Mouse (Mus musculus): ENCODE data around the gene Zbtb39. TPM values are rescaled to one million over a fixed set of nuclear protein-coding genes. Genes with fewer than 3 reads are reported as not detected.
A peak's percentile ranks its signal among the peaks of the same experiment; 100 is the strongest.

Zbtb39 gene
- polyA plus RNA-seq (2015; fragmentation: Nextera tagmentation; extraction: Ambion mirVana), result 4.0 and 4.1 TPM in 2 replicates

DNA sequence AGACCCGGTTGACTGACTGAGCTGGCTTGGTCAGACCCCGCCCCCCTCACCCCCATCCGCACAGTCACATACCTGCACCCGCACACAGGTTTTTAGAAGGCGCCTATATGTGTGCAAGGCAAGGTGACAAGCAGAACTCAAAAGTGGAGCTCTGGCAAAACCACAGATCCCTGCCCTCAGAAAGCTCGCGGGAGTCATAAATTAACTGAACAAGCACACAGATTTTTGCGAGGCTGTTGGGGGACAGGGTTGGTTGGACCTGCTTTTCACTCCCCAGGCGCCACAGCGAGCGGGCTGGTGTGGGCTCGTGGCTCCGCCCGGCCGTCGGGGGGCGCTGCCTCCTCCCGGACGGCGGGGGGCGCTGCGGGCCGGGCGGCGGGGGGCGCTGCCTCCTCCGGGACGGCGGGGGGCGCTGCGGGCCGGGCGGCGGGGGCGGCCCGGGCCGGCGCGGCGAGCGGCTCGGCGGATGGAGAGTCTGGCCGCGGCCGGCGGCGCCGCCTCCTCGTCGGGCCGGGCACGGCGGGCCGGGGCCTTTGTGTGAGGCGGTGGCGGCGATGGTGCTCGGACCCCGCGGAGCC is at the start of gene Zbtb39:
Gene Zbtb39, plus strand, starts transcription at position 456 of the 578 bp plus-strand sequence.
- H3K9me3 ChIP-seq, result no peaks in the 10 kb centered on the region
- peak within 1 kb of the TSS; percentile 68 for H3K4me3 ChIP-seq
- H3K27ac ChIP-seq (replicated peaks), result peak within 1 kb of the TSS; percentile 76
- peaks cover 5% of the 10 kb centered on the region; the same call in 1 of the 2 replicates for H3K27me3 ChIP-seq
- peak within 1 kb of the TSS; percentile 50 for H3K4me2 ChIP-seq (replicated peaks)
- WGBS, result under 1% methylated on average over 33 of the region's 61 CpGs
- ATAC-seq (replicated peaks), result peak; percentile 81
- H3K9ac ChIP-seq (replicated peaks), result peak within 1 kb of the TSS; percentile 85
- H3K36me3 ChIP-seq, result peaks cover 26% of the 10 kb centered on the region
- peaks cover 20% of the 10 kb centered on the region for H3K4me1 ChIP-seq

- Histone ChIP-seq H3K9me3 (no peaks in the 10 kb centered on the region), H3K36me3 (peaks cover 4% of the 10 kb centered on the region), H3K4me2 (replicated peaks) (no peak overlapping the region), H3K9ac (replicated peaks) (no peak overlapping the region), H3K27ac (replicated peaks) (no peak overlapping the region), H3K27me3 (no peaks in the 10 kb centered on the region), H3K4me3 (no peak overlapping the region), H3K4me1 (no peaks in the 10 kb centered on the region)
- ATAC-seq (replicated peaks), result no peak
- 33% methylated on average over 1 of the region's 1 CpGs for WGBS
Observed at GRCm38 (mm10) chr10:127691053-127691452, 48.3 kb upstream of the Zbtb39 start.

DNA sequence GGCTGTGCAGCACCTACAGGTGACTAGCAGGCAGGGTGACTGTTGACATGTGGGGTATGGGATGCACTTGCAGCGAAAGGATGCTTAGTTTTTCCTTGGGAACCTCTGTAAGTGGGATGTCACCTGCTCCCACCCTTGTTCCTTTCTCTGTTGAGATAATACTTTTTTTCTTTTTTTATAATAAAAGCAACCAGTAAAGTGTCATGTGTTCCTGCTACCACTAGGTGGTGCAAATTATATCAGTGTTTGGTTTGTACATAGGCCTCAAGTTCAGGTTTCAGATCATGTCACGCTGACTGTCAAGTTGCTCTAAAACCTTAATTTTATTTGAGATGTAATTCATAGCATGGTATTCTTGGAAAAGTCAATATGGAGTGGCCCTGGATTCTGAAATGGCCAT is 44.7 kb upstream of the Zbtb39 start:
- no peak for ATAC-seq (replicated peaks)

DNA sequence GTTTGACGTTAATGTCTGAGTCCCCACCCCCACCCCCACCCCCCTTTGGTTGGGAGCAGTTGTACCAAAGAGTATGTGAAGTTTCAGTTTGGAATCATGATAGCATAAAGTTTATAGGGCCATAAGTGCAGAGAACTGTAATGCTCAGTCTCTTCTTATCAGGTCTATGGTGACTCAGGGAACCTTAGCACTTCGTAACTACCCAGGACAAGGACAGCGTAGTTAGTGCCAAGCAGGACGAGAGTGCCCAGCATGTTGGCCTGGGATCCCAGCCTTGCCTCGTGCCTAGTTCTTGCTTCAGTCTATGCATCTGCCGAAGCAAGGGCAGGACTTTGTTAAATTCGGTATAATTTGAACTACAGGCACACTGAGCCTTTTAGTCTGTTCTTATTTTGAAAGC is 43.6 kb upstream of the Zbtb39 start:
- no peak for ATAC-seq (replicated peaks)
- Histone ChIP-seq H3K4me1 (no peaks in the 10 kb centered on the region), H3K27ac (replicated peaks) (no peak overlapping the region), H3K27me3 (no peaks in the 10 kb centered on the region), H3K9ac (replicated peaks) (no peak overlapping the region), H3K36me3 (peaks cover 9% of the 10 kb centered on the region), H3K4me2 (replicated peaks) (no peak overlapping the region), H3K4me3 (no peak overlapping the region), H3K9me3 (no peaks in the 10 kb centered on the region)
- 94% methylated on average over 7 of the region's 7 CpGs for WGBS

More for the DNA sequence above, 44.7 kb upstream of the Zbtb39 start:
- H3K27me3 ChIP-seq, result no peaks in the 10 kb centered on the region
- no peak overlapping the region for H3K9ac ChIP-seq (replicated peaks)
- H3K36me3 ChIP-seq, result peaks cover 9% of the 10 kb centered on the region
- no peak overlapping the region for H3K4me2 ChIP-seq (replicated peaks)
- no peaks in the 10 kb centered on the region for H3K4me1 ChIP-seq
- no peaks in the 10 kb centered on the region for H3K9me3 ChIP-seq
- 53% methylated on average over 2 of the region's 2 CpGs for WGBS
- H3K27ac ChIP-seq (replicated peaks), result no peak overlapping the region
- no peak overlapping the region for H3K4me3 ChIP-seq

DNA sequence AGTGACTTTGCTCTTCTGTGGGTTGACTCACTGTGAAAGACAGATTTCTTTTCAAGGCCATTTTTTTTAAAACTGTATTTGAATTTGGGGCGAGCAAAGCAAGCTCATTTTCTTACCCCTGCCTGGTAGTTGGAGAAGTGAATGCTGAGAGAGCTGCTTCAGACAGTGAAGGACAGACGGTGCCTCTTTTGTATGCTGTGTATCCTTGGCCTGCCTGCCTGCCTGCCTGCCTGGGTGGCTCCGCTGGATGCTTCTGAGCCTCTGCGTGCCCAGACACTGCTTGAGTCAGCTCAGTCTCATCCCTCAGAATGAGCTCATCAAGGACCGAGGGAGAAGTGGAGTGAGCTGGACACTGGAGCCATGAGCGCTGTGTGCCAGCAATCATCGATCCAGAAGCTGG is 40.4 kb upstream of the Zbtb39 start:
- 92% methylated on average over 7 of the region's 7 CpGs for WGBS
- no peak for ATAC-seq (replicated peaks)
- H3K27ac ChIP-seq (replicated peaks), result no peak overlapping the region

DNA sequence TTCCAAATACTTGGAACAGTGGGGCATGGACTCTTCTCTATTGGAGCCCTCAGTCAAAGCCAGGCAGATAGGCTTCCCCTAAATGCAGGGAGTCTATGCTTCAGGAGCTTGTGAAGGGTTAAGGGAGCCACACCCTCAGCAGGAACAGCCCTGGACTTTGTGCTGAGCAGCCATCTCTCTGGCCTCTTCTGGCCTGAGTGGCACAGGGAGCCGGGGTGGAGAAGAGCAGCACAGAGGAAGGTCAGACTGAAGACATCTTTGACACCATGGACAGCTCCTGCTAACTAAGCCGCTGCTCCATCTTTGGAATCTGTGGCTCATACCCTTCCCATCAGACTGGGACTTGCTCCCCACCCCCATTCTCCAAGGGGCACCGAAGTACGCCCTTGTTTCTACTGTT is 36.0 kb upstream of the Zbtb39 start:
- 46% methylated on average over 4 of the region's 4 CpGs for WGBS
- Histone ChIP-seq H3K27me3 (no peaks in the 10 kb centered on the region), H3K4me3 (no peak overlapping the region), H3K27ac (replicated peaks) (no peak overlapping the region), H3K4me2 (replicated peaks) (no peak overlapping the region), H3K9ac (replicated peaks) (no peak overlapping the region), H3K36me3 (no peaks in the 10 kb centered on the region), H3K9me3 (no peaks in the 10 kb centered on the region), H3K4me1 (no peaks in the 10 kb centered on the region)
- no peak for ATAC-seq (replicated peaks)

More for the DNA sequence above, 40.4 kb upstream of the Zbtb39 start:
- peaks cover 6% of the 10 kb centered on the region; the same call in 1 of the 2 replicates for H3K36me3 ChIP-seq
- H3K4me2 ChIP-seq (replicated peaks), result no peak overlapping the region
- no peaks in the 10 kb centered on the region for H3K9me3 ChIP-seq
- H3K4me1 ChIP-seq, result no peaks in the 10 kb centered on the region
- no peak overlapping the region for H3K4me3 ChIP-seq
- no peak overlapping the region for H3K9ac ChIP-seq (replicated peaks)
- no peaks in the 10 kb centered on the region for H3K27me3 ChIP-seq

- Histone ChIP-seq H3K4me2 (replicated peaks) (no peak overlapping the region), H3K9me3 (no peaks in the 10 kb centered on the region), H3K27me3 (no peaks in the 10 kb centered on the region), H3K4me1 (no peaks in the 10 kb centered on the region), H3K9ac (replicated peaks) (no peak overlapping the region), H3K27ac (replicated peaks) (no peak overlapping the region), H3K4me3 (no peak overlapping the region), H3K36me3 (no peaks in the 10 kb centered on the region)
- no peak for ATAC-seq (replicated peaks)
- 61% methylated on average over 2 of the region's 2 CpGs for WGBS
Observed at GRCm38 (mm10) chr10:127704293-127704692, 35.0 kb upstream of the Zbtb39 start.

DNA sequence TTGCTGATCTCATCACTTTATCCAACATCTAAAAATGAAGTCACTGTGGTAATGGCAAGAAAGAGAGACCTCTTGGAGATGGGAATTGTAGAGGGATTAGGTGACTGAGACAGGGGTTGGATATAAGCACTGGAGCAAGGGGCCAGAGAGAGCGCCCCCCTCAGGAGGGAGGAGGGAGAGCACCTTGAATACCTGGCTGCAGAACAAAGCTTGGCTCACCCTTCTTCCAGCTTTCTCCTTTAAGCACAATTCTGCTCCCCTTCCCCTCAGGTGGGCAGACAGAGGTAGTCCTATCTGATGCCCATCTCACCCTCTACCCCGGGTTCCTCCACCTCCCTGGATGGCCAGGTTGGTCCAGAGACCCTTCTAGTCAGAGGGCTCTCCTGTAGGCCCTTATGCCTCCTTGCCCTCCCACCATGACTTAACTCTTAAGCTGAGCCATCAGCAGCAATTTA is 34.5 kb upstream of the Zbtb39 start, which contains the start of gene Myo1a:
Gene Myo1a, plus strand, starts transcription at position 405 of the 455 bp plus-strand sequence.
- H3K36me3 ChIP-seq, result no peaks in the 10 kb centered on the region
- no peaks in the 10 kb centered on the region for H3K9me3 ChIP-seq
- no peaks in the 10 kb centered on the region for H3K27me3 ChIP-seq
- H3K4me1 ChIP-seq, result no peaks in the 10 kb centered on the region
- no peak within 1 kb of the TSS for H3K27ac ChIP-seq (replicated peaks)
- no peak within 1 kb of the TSS for H3K9ac ChIP-seq (replicated peaks)
- no peak within 1 kb of the TSS for H3K4me2 ChIP-seq (replicated peaks)
- no peak for ATAC-seq (replicated peaks)
- H3K4me3 ChIP-seq, result no peak within 1 kb of the TSS
- WGBS, result 75% methylated on average over 2 of the region's 2 CpGs

DNA sequence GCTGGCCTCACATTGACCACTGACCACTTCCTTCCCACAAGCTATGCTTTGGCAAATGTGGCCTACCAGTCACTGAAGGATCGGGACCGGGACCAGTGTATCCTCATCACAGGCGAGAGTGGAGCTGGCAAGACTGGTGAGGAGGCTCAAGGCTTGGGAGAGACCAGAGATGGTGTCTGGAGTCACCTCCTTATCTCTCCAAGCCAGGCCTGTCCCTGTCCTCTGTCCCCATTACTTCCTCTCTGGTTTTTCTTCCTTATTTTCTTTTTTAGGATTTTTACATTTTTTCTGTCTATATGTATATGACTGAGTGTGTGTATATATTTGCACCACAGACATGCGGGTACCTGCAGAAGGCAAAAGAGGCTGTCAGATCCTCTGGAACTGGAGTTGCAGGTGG is 33.6 kb upstream of the Zbtb39 start:
- Histone ChIP-seq H3K9me3 (no peaks in the 10 kb centered on the region), H3K4me3 (no peak overlapping the region), H3K36me3 (no peaks in the 10 kb centered on the region), H3K4me1 (no peaks in the 10 kb centered on the region), H3K27me3 (no peaks in the 10 kb centered on the region), H3K27ac (replicated peaks) (no peak overlapping the region), H3K9ac (replicated peaks) (no peak overlapping the region), H3K4me2 (replicated peaks) (no peak overlapping the region)
- ATAC-seq (replicated peaks), result no peak
- WGBS, result 93% methylated on average over 4 of the region's 4 CpGs

GRCm38 (mm10) chr10:127707721-127708120 is 31.6 kb upstream of the Zbtb39 start:
- no peak for ATAC-seq (replicated peaks)
- Histone ChIP-seq H3K9ac (replicated peaks) (no peak overlapping the region), H3K4me2 (replicated peaks) (no peak overlapping the region), H3K27me3 (no peaks in the 10 kb centered on the region), H3K27ac (replicated peaks) (no peak overlapping the region), H3K4me3 (no peak overlapping the region), H3K4me1 (no peaks in the 10 kb centered on the region), H3K9me3 (no peaks in the 10 kb centered on the region), H3K36me3 (no peaks in the 10 kb centered on the region)
- 89% methylated on average over 7 of the region's 7 CpGs for WGBS

GRCm38 (mm10) chr10:127708850-127709370 is 30.4 kb upstream of the Zbtb39 start:
- Histone ChIP-seq H3K9me3 (no peaks in the 10 kb centered on the region), H3K4me3 (no peak overlapping the region), H3K36me3 (no peaks in the 10 kb centered on the region), H3K27ac (replicated peaks) (no peak overlapping the region), H3K4me1 (no peaks in the 10 kb centered on the region), H3K9ac (replicated peaks) (no peak overlapping the region), H3K4me2 (replicated peaks) (no peak overlapping the region), H3K27me3 (no peaks in the 10 kb centered on the region)
- ATAC-seq (replicated peaks), result no peak
- WGBS, result 76% methylated on average over 3 of the region's 3 CpGs

- ATAC-seq (replicated peaks), result no peak
- Histone ChIP-seq H3K9ac (replicated peaks) (no peak overlapping the region), H3K27me3 (no peaks in the 10 kb centered on the region), H3K4me2 (replicated peaks) (no peak overlapping the region), H3K4me1 (no peaks in the 10 kb centered on the region), H3K27ac (replicated peaks) (no peak overlapping the region), H3K4me3 (no peak overlapping the region), H3K9me3 (no peaks in the 10 kb centered on the region), H3K36me3 (no peaks in the 10 kb centered on the region)
- 83% methylated on average over 13 of the region's 13 CpGs for WGBS
Observed at GRCm38 (mm10) chr10:127710331-127710730, 29.0 kb upstream of the Zbtb39 start.

DNA sequence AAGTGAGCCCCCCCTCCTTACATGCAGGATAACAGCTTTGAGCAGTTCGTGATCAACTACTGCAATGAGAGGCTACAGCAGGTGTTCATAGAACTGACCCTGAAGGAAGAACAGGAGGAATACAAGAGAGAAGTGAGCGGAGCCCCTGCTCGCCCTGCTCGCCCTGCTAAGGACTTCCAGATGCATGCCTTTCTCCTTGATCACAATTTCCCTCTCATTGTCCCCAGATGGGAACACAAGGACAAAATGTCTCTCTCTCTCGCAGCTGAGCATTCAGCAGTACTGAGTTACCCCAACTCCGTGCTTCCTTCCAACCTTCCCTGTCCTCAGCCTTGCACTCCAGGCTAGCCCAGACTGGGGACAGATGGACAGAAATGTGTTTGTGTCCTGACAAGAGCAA is 26.6 kb upstream of the Zbtb39 start:
- WGBS, result 71% methylated on average over 6 of the region's 6 CpGs
- H3K27ac ChIP-seq (replicated peaks), result no peak overlapping the region
- H3K27me3 ChIP-seq, result no peaks in the 10 kb centered on the region
- no peaks in the 10 kb centered on the region for H3K9me3 ChIP-seq
- ATAC-seq (replicated peaks), result peak; percentile 29; the same call in 1 of the 2 replicates
- no peak overlapping the region for H3K4me2 ChIP-seq (replicated peaks)
- no peaks in the 10 kb centered on the region for H3K4me1 ChIP-seq
- no peak overlapping the region for H3K4me3 ChIP-seq
- no peak overlapping the region for H3K9ac ChIP-seq (replicated peaks)
- no peaks in the 10 kb centered on the region for H3K36me3 ChIP-seq

Measured in forebrain, embryonic 15.5 days (tissue).